Mouse (Mus musculus) neural tube, embryonic 12.5 days (tissue): ENCODE data around the gene Hsp90aa1. TPM values are rescaled to one million over a fixed set of nuclear protein-coding genes. Genes with fewer than 3 reads are reported as not detected.

ENCODE experiments used
- ATAC-seq: fragments of 200-750 bp; cut with Nextera tagmentation; 2 replicates; pipeline ENCODE4 v1.8.0; 2017; ENCODE audit warnings: low read depth, mild to moderate bottlenecking, moderate TSS enrichment, moderate library complexity; ENCODE audit not compliant: low FRiP score
- H3K27ac ChIP-seq: fragments of 300-500 bp; sonication (generic); 2 replicates; pipeline ENCODE4 v1.5.1; 2016
- H3K27me3 ChIP-seq: fragments of 300-500 bp; sonication (generic); replicated peaks from 2 replicates; pipeline ENCODE4 v1.6.1; 2016; ENCODE audit warnings: mild to moderate bottlenecking
- H3K36me3 ChIP-seq: fragments of 300-500 bp; sonication (generic); 2 replicates; pipeline ENCODE4 v1.6.1; 2016; ENCODE audit warnings: mild to moderate bottlenecking
- H3K4me1 ChIP-seq: fragments of 300-500 bp; sonication (generic); 2 replicates; pipeline ENCODE4 v1.6.1; 2016
- H3K4me2 ChIP-seq: fragments of 300-500 bp; sonication (generic); replicated peaks from 2 replicates; pipeline ENCODE4 v1.6.1; 2016; ENCODE audit warnings: mild to moderate bottlenecking
- H3K4me3 ChIP-seq: fragments of 300-500 bp; sonication (generic); 2 replicates; pipeline ENCODE4 v1.5.1; 2016
- H3K9ac ChIP-seq: fragments of 300-500 bp; sonication (generic); 2 replicates; pipeline ENCODE4 v1.6.1; 2016; ENCODE audit warnings: mild to moderate bottlenecking
- H3K9me3 ChIP-seq: fragments of 300-500 bp; sonication (generic); 2 replicates; pipeline ENCODE4 v1.6.1; 2016; ENCODE audit warnings: mild to moderate bottlenecking
- WGBS: fragments of 180-500 bp; shearing (Covaris S2); methylation state at CpG from one replicate; pipeline ENCODE4 v1.1.7; 2016; 5-methylcytosine and 5-hydroxymethylcytosine counted together
- microRNA-seq: library from miRNA; unstranded; fragments of <30 nt; microRNA quantifications from one replicate; pipeline ENCODE4, GENCODE M21; 2017
- polyA plus RNA-seq: library from polyadenylated mRNA; unstranded; fragments of >200 nt; fragmentation: Nextera tagmentation; extraction: Ambion mirVana; gene quantifications from 2 replicates; pipeline ENCODE4 v1.2.1, GENCODE M21; 2016

The Hsp90aa1 gene
- polyA plus RNA-seq, 1 experiment from 2014 or later = 1,156 TPM

GRCm38 (mm10) chr12:110681191-110681590 is 21.3 kb downstream of the Hsp90aa1 start:
- H3K4me3 ChIP-seq = no peak overlapping the region
- 73% methylated on average over 7 of the region's 7 CpGs for WGBS
- no peaks in the 10 kb centered on the region for H3K27me3 ChIP-seq

GRCm38 (mm10) chr12:110674243-110674642 is 28.3 kb downstream of the Hsp90aa1 start:
- no peak overlapping the region for H3K9ac ChIP-seq
- no peak overlapping the region for H3K4me3 ChIP-seq
- no peaks in the 10 kb centered on the region for H3K27me3 ChIP-seq
- no peaks in the 10 kb centered on the region for H3K9me3 ChIP-seq
- H3K36me3 ChIP-seq = peaks cover 15% of the 10 kb centered on the region
- no peak overlapping the region for H3K27ac ChIP-seq
- ATAC-seq = no peak
- H3K4me1 ChIP-seq = no peaks in the 10 kb centered on the region
- H3K4me2 ChIP-seq = no peak overlapping the region
- WGBS = 57% methylated on average over 5 of the region's 5 CpGs

More at GRCm38 (mm10) chr12:110681191-110681590, 21.3 kb downstream of the Hsp90aa1 start:
- no peaks in the 10 kb centered on the region for H3K36me3 ChIP-seq
- no peaks in the 10 kb centered on the region for H3K9me3 ChIP-seq
- H3K27ac ChIP-seq = no peak overlapping the region
- no peak for ATAC-seq
- peaks cover 2% of the 10 kb centered on the region; the same call in 1 of the 2 replicates for H3K4me1 ChIP-seq
- H3K4me2 ChIP-seq = no peak overlapping the region
- no peak overlapping the region for H3K9ac ChIP-seq

DNA sequence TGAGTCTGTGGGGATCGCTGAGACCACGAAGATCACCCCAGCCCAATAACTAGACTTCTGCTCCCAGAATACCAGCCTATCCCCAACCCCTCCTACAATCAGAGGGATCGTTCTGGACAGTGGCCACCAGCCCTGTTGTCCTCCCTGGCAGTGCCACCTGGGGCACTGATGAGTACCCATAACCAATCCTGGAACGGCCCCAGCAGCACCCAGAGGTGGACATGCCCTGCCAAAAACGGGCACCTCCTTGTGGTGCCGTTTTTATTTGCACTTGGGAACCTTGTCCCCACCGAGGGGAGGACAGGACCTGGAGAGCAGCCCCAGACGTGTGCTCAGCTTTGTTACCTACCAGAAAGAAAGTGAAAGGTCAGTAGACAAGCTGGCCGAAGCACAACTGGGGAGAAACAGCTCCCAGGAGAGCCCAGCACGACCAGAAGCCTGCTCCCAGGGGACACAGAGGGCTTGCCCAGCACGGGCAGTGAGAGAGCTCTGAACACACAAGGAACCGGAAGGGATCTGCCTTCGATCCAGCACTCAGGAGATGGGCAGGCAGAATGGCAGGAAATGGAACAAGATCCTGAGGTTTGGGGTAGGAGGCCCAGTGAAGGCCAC is 35.0 kb downstream of the Hsp90aa1 start:
- Histone ChIP-seq H3K4me2 (no peak overlapping the region), H3K4me1 (no peaks in the 10 kb centered on the region), H3K4me3 (no peak overlapping the region), H3K36me3 (peaks cover 82% of the 10 kb centered on the region), H3K9ac (no peak overlapping the region), H3K27ac (no peak overlapping the region), H3K27me3 (no peaks in the 10 kb centered on the region), H3K9me3 (no peaks in the 10 kb centered on the region)
- 92% methylated on average over 13 of the region's 13 CpGs for WGBS
- ATAC-seq = no peak

- H3K27me3 ChIP-seq = no peaks in the 10 kb centered on the region
- H3K4me1 ChIP-seq = no peaks in the 10 kb centered on the region
- H3K9ac ChIP-seq = no peak overlapping the region
- H3K36me3 ChIP-seq = peaks cover 97% of the 10 kb centered on the region
- 94% methylated on average over 14 of the region's 14 CpGs for WGBS
- H3K4me3 ChIP-seq = no peak overlapping the region
- no peak overlapping the region for H3K4me2 ChIP-seq
- H3K9me3 ChIP-seq = no peaks in the 10 kb centered on the region
- ATAC-seq = no peak
- no peak overlapping the region for H3K27ac ChIP-seq
These were observed 40.8 kb downstream of the Hsp90aa1 start for GRCm38 (mm10) chr12:110661746-110662145.

GRCm38 (mm10) chr12:110651464-110651863 is 51.1 kb downstream of the Hsp90aa1 start:
- H3K36me3 ChIP-seq = peaks cover 96% of the 10 kb centered on the region
- no peaks in the 10 kb centered on the region for H3K4me1 ChIP-seq
- H3K4me2 ChIP-seq = no peak overlapping the region
- WGBS = 98% methylated on average over 17 of the region's 17 CpGs
- H3K4me3 ChIP-seq = no peak overlapping the region
- H3K27me3 ChIP-seq = no peaks in the 10 kb centered on the region
- H3K27ac ChIP-seq = no peak overlapping the region
- H3K9ac ChIP-seq = no peak overlapping the region
- no peaks in the 10 kb centered on the region for H3K9me3 ChIP-seq
- no peak for ATAC-seq

GRCm38 (mm10) chr12:110650241-110650641 is 52.3 kb downstream of the Hsp90aa1 start:
- Histone ChIP-seq H3K4me3 (no peak overlapping the region), H3K27ac (no peak overlapping the region)

More at GRCm38 (mm10) chr12:110650241-110650641, 52.3 kb downstream of the Hsp90aa1 start:
- Histone ChIP-seq H3K4me1 (no peaks in the 10 kb centered on the region), H3K36me3 (peaks cover 95% of the 10 kb centered on the region), H3K9me3 (no peaks in the 10 kb centered on the region), H3K9ac (no peak overlapping the region), H3K27me3 (no peaks in the 10 kb centered on the region), H3K4me2 (no peak overlapping the region)
- ATAC-seq = no peak
- WGBS = 83% methylated on average over 8 of the region's 8 CpGs

Small RNA genes within 50 kb of the gene (microRNA-seq; reads per million reads assigned to microRNA genes)
- gene Gm27299 = not detected

Other genes with a start within 250 kb of the Hsp90aa1 start
- gene Dync1h1, start 101.3 kb downstream of the Hsp90aa1 start, polyA plus RNA-seq = 86.6 and 87.9 TPM in 2 replicates
- gene 1700001K19Rik, start 20.1 kb downstream of the Hsp90aa1 start, polyA plus RNA-seq = not detected in 2 replicates
- 28.1 and 30.5 TPM in 2 replicates for gene Wdr20, start 35.2 kb upstream of the Hsp90aa1 start, polyA plus RNA-seq
- 9.7 and 10.2 TPM in 2 replicates for gene Mok, start 138.2 kb upstream of the Hsp90aa1 start, polyA plus RNA-seq
- gene Zfp839, start 147.5 kb upstream of the Hsp90aa1 start, polyA plus RNA-seq = 5.7 and 5.9 TPM in 2 replicates
- 65.3 and 68.3 TPM in 2 replicates for gene Cinp, start 186.4 kb upstream of the Hsp90aa1 start, polyA plus RNA-seq
- gene Tecpr2, start 186.5 kb upstream of the Hsp90aa1 start, polyA plus RNA-seq = 7.2 and 7.6 TPM in 2 replicates